Mouse (Mus musculus) MEL (cell line): ENCODE data around the gene Acadm. TPM values are rescaled to one million over a fixed set of nuclear protein-coding genes. Genes with fewer than 3 reads are reported as not detected.

ENCODE experiments used
- DNase-seq: peaks from one replicate; pipeline ENCODE4 v3.0.0; 2011; ENCODE audit warnings: low read depth, low spot score
- H3K27ac ChIP-seq: 2 replicates; pipeline ENCODE4 v1.5.1; 2012; ENCODE audit warnings: low read depth, mild to moderate bottlenecking, control low read depth, low read length, moderate library complexity; ENCODE audit not compliant: control insufficient read depth
- H3K27me3 ChIP-seq, 2 experiments: fragments of 150-350 bp in 1 of 2; sonication (generic) in 1 of 2; 2 replicates each; pipeline ENCODE4 v1.6.1; 2012; ENCODE audit warnings: low read length in 2 of 2, mild to moderate bottlenecking in 2 of 2, improper control_type of control experiment in 1 of 2, moderate library complexity in 1 of 2; ENCODE audit not compliant: insufficient read depth in 2 of 2, control insufficient read depth in 1 of 2
- H3K36me3 ChIP-seq, 2 experiments: 2 replicates each; pipeline ENCODE4 v1.6.1; 2012 to 2014; ENCODE audit warnings: low read length in 2 of 2, improper control_type of control experiment in 1 of 2, inconsistent platforms in 1 of 2, mild to moderate bottlenecking in 1 of 2; ENCODE audit not compliant: insufficient read depth in 2 of 2, control insufficient read depth in 1 of 2
- H3K4me1 ChIP-seq, 2 experiments: fragments of 150-350 bp in 1 of 2; sonication (generic) in 1 of 2; 2 replicates each; pipeline ENCODE4 v1.6.1; 2012; ENCODE audit warnings: low read length in 2 of 2, improper control_type of control experiment in 1 of 2, mild to moderate bottlenecking in 1 of 2; ENCODE audit not compliant: insufficient read depth in 2 of 2, control insufficient read depth in 1 of 2
- H3K4me3 ChIP-seq, 2 experiments: fragments of 150-350 bp in 1 of 2; sonication (generic) in 1 of 2; 2 replicates each; pipeline ENCODE4 v1.5.1; 2012; ENCODE audit warnings: low read depth in 2 of 2, low read length in 2 of 2, mild to moderate bottlenecking in 2 of 2, moderate library complexity in 2 of 2, control low read depth in 1 of 2, improper control_type of control experiment in 1 of 2; ENCODE audit not compliant: control insufficient read depth in 1 of 2, insufficient read depth in 1 of 2
- H3K79me2 ChIP-seq: 2 replicates; pipeline ENCODE4 v1.6.1; 2012; ENCODE audit warnings: mild to moderate bottlenecking, low read length, moderate library complexity; ENCODE audit not compliant: control insufficient read depth, poor library complexity, insufficient read depth
- H3K9ac ChIP-seq: 2 replicates; pipeline ENCODE4 v1.6.1; 2012; ENCODE audit warnings: low read depth, mild to moderate bottlenecking, control low read depth, low read length, moderate library complexity; ENCODE audit not compliant: control insufficient read depth, poor library complexity, severe bottlenecking
- H3K9me3 ChIP-seq: fragments of 150-350 bp; sonication (generic); replicated peaks from 2 replicates; pipeline ENCODE4 v1.6.1; 2012; ENCODE audit warnings: mild to moderate bottlenecking, low read length, improper control_type of control experiment, moderate library complexity; ENCODE audit not compliant: insufficient read depth
- BHLHE40 ChIP-seq: IDR thresholded peaks from 2 replicates; pipeline ENCODE4 v1.6.1; 2012; ENCODE audit warnings: low read depth, mild to moderate bottlenecking, inconsistent platforms, low read length, improper control_type of control experiment, borderline replicate concordance
- CHD1 ChIP-seq: IDR thresholded peaks from 2 replicates; pipeline ENCODE4 v1.6.1; 2012; ENCODE audit warnings: low read depth, mild to moderate bottlenecking, inconsistent platforms, low read length, improper control_type of control experiment
- CHD2 ChIP-seq: IDR thresholded peaks from 2 replicates; pipeline ENCODE4 v1.6.1; 2011; ENCODE audit warnings: low read length, improper control_type of control experiment
- GABPA ChIP-seq: IDR thresholded peaks from 2 replicates; pipeline ENCODE4 v1.6.1; 2012; ENCODE audit warnings: low read depth, mild to moderate bottlenecking, inconsistent platforms, low read length, improper control_type of control experiment, moderate library complexity
- HCFC1 ChIP-seq: IDR thresholded peaks from 2 replicates; pipeline ENCODE4 v1.6.1; 2012; ENCODE audit warnings: low read depth, mild to moderate bottlenecking, inconsistent platforms, low read length, improper control_type of control experiment, moderate library complexity
- JUND ChIP-seq: IDR thresholded peaks from 2 replicates; pipeline ENCODE4 v1.6.1; 2011; ENCODE audit warnings: low read depth, mild to moderate bottlenecking, improper control_type of control experiment, low read length
- KAT2A ChIP-seq: conservative IDR thresholded peaks from 2 replicates; pipeline ENCODE4 v1.6.1; 2012; ENCODE audit warnings: low read depth, low read length, improper control_type of control experiment, inconsistent platforms
- MAFK ChIP-seq: IDR thresholded peaks from 2 replicates; pipeline ENCODE4 v1.6.1; 2011; ENCODE audit warnings: low read depth, mild to moderate bottlenecking, low read length, improper control_type of control experiment, borderline replicate concordance
- MEF2A ChIP-seq: IDR thresholded peaks from 2 replicates; pipeline ENCODE4 v1.6.1; 2014; ENCODE audit warnings: low read depth, mild to moderate bottlenecking, inconsistent platforms, low read length, improper control_type of control experiment; ENCODE audit not compliant: poor library complexity, insufficient replicate concordance, severe bottlenecking; ENCODE audit errors: extremely low read depth
- MYB ChIP-seq: IDR thresholded peaks from 2 replicates; pipeline ENCODE4 v1.6.1; 2011; ENCODE audit warnings: mild to moderate bottlenecking, low read depth, low read length, improper control_type of control experiment
- NRF1 ChIP-seq: IDR thresholded peaks from 2 replicates; pipeline ENCODE4 v1.6.1; 2014; ENCODE audit warnings: low read depth, mild to moderate bottlenecking, inconsistent platforms, low read length, improper control_type of control experiment, moderate library complexity; ENCODE audit not compliant: poor library complexity, insufficient read depth, severe bottlenecking
- POLR2AphosphoS2 ChIP-seq: IDR thresholded peaks from 2 replicates; pipeline ENCODE4 v1.6.1; 2011; ENCODE audit warnings: low read length, improper control_type of control experiment
- POLR2AphosphoS5 ChIP-seq: IDR thresholded peaks from 2 replicates; pipeline ENCODE4 v1.6.1; 2012; ENCODE audit warnings: low read depth, borderline replicate concordance, mild to moderate bottlenecking, inconsistent platforms, low read length, moderate library complexity, mixed read lengths
- RAD21 ChIP-seq: IDR thresholded peaks from 2 replicates; pipeline ENCODE4 v1.6.1; 2011; ENCODE audit warnings: mild to moderate bottlenecking, low read depth, low read length, improper control_type of control experiment
- RCOR1 ChIP-seq: IDR thresholded peaks from 2 replicates; pipeline ENCODE4 v1.6.1; 2012; ENCODE audit warnings: low read depth, mild to moderate bottlenecking, inconsistent platforms, low read length, improper control_type of control experiment
- SIN3A ChIP-seq: IDR thresholded peaks from 2 replicates; pipeline ENCODE4 v1.6.1; 2012; ENCODE audit warnings: low read length, improper control_type of control experiment, inconsistent platforms
- SMC3 ChIP-seq: IDR thresholded peaks from 2 replicates; pipeline ENCODE4 v1.6.1; 2011; ENCODE audit warnings: low read depth, low read length, improper control_type of control experiment
- TAL1 ChIP-seq: IDR thresholded peaks from 2 replicates; pipeline ENCODE4 v1.6.1; 2012; ENCODE audit warnings: mild to moderate bottlenecking, inconsistent platforms, low read length, moderate library complexity, mixed read lengths
- TBP ChIP-seq: IDR thresholded peaks from 2 replicates; pipeline ENCODE4 v1.8.0; 2011; ENCODE audit warnings: low read depth, low read length, improper control_type of control experiment
- TCF12 ChIP-seq: IDR thresholded peaks from 2 replicates; pipeline ENCODE4 v1.6.1; 2014; ENCODE audit warnings: low read depth, mild to moderate bottlenecking, inconsistent platforms, low read length, improper control_type of control experiment, moderate library complexity
- USF1 ChIP-seq: IDR thresholded peaks from 2 replicates; pipeline ENCODE4 v1.6.1; 2014; ENCODE audit warnings: low read depth, mild to moderate bottlenecking, inconsistent platforms, low read length, improper control_type of control experiment, moderate library complexity
- ZC3H11A ChIP-seq: IDR thresholded peaks from 2 replicates; pipeline ENCODE4 v1.6.1; 2012; ENCODE audit warnings: low read depth, mild to moderate bottlenecking, inconsistent platforms, low read length, improper control_type of control experiment
- ZKSCAN1 ChIP-seq: IDR thresholded peaks from 2 replicates; pipeline ENCODE4 v1.6.1; 2012; ENCODE audit warnings: low read depth, mild to moderate bottlenecking, inconsistent platforms, low read length, improper control_type of control experiment, moderate library complexity
- ZMIZ1 ChIP-seq: IDR thresholded peaks from 2 replicates; pipeline ENCODE4 v1.6.1; 2012; ENCODE audit warnings: low read depth, mild to moderate bottlenecking, inconsistent platforms, low read length, improper control_type of control experiment, moderate library complexity
- ZNF384 ChIP-seq: IDR thresholded peaks from 2 replicates; pipeline ENCODE4 v1.6.1; 2012; ENCODE audit warnings: low read depth, mild to moderate bottlenecking, inconsistent platforms, low read length, improper control_type of control experiment
- polyA plus RNA-seq, 2 experiments: library from polyadenylated mRNA; stranded (reverse) in 1 of 2; unstranded in 1 of 2; fragments of >175 nt in 1 of 2; fragments of >200 nt in 1 of 2; gene quantifications; 2 replicates each; pipeline versions ENCODE4 v1.2.1 to v1.2.4; 2012; ENCODE audit warnings: low replicate concordance in 2 of 2, low read depth in 1 of 2; ENCODE audit not compliant: insufficient read length in 2 of 2, insufficient read depth in 1 of 2, missing spikeins in 1 of 2
- total RNA-seq: library from RNA; depleted of rRNA; stranded (reverse); fragments of 300-350 nt; gene quantifications from 2 replicates; pipeline ENCODE4 v1.2.3, GENCODE M21; 2012

Acadm gene
- total and polyA plus RNA-seq, 3 experiments, result 36.7 to 44.3 TPM; not detected in 1

DNA sequence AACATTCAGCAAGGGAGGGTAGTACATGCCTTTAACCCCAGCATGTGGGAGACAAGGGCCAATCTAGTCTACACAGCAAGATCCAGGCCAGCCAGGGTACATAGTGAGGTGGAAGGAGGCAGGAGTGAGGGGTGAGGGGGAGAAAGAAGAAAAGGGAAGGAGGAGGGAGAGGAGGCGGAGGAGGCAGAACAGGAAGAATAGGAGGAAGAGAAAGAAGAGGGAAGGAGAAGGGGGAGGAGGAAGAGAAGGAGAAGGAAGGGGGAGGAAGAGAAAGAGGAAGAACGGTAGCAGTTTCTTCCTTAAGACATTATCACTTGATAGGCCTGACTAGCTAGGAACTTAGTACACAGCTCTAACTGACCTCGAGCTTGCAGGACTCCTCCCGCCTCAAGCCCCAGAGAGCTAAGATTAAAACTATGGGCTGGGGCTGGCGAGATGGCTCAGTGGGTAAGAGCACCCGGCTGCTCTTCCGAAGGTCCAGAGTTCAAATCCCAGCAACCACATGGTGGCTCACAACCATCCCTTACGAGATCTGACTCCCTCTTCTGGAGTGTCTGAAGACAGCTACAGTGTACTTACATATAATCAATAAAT lies 55.1 kb downstream of the Acadm start:
- Histone ChIP-seq H3K36me3 (peaks cover 0 to 18% of the 10 kb centered on the region in 2 experiments; a peak in 2 of 4 replicates), H3K4me1 (peaks cover 3 to 18% of the 10 kb centered on the region in 2 experiments), H3K4me3 (no peak overlapping the region), H3K79me2 (no peaks in the 10 kb centered on the region), H3K9me3 (no peaks in the 10 kb centered on the region), H3K27ac (no peak overlapping the region), H3K27me3 (no peaks in the 10 kb centered on the region), H3K9ac (no peak overlapping the region)
- DNase-seq, result peak; percentile 56
- no peak for TF ChIP-seq POLR2AphosphoS2
- TF ChIP-seq MAFK, result no peak
- no peak for TF ChIP-seq ZMIZ1
- TF ChIP-seq HCFC1, result no peak
- no peak for TF ChIP-seq USF1
- peak; percentile 94 for TF ChIP-seq TBP
- no peak for TF ChIP-seq CHD2

DNA sequence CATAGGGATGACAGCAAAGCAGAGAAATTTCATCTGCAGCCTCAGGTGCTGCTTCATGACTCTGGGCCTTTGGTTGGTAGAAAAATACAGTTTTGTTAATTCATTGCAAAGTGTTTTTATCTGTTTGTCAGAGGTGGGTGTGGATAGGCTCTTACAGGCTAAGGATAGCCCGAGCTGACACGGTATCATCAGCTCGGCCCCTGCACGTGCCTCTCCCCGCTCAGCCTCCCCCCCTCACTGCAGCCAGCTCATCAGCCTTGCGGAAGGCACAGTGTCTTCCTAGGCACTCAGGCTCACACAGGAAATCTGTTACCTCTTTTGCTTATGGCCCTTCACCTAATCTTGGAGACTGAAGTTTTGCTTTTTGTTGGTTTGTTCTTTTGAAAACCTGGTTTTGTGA lies 56.3 kb downstream of the Acadm start:
- Histone ChIP-seq H3K27ac (peak overlapping the region; percentile 11; the same call in 1 of the 2 replicates), H3K27me3 (no peaks in the 10 kb centered on the region), H3K36me3 (peaks cover 0 to 18% of the 10 kb centered on the region in 2 experiments; a peak in 2 of 4 replicates), H3K9me3 (no peaks in the 10 kb centered on the region), H3K4me1 (peaks cover 3 to 18% of the 10 kb centered on the region in 2 experiments), H3K9ac (no peak overlapping the region), H3K4me3 (no peak overlapping the region), H3K79me2 (no peaks in the 10 kb centered on the region)
- TF ChIP-seq POLR2AphosphoS2, result no peak
- no peak for TF ChIP-seq CHD1
- no peak for TF ChIP-seq TCF12
- TF ChIP-seq POLR2AphosphoS5, result no peak
- TF ChIP-seq GABPA, result no peak
- no peak for TF ChIP-seq TBP
- no peak for TF ChIP-seq ZMIZ1
- no peak for TF ChIP-seq NRF1
- peak; percentile 96 for TF ChIP-seq BHLHE40
- peak; percentile 43 for DNase-seq

DNA sequence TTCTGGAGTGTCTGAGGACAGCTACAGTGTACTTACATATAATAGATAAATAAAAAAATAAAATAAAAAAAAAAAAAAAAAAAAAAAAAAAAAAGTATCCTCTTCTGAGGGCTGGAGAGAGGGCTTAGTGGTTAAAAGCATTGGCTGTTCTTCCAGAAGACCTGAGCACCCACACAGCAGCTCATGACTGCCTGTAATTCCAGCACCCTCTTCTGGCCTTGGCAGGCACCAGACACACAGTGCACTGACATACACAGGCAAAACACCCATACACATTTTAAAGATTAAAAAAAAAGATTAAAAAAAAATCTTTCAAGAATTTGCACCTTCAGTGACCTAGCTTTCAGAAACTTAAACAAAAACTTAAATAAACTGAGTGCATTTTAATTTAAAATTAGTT lies 58.1 kb downstream of the Acadm start:
- no peaks in the 10 kb centered on the region for H3K27me3 ChIP-seq
- H3K79me2 ChIP-seq, result no peaks in the 10 kb centered on the region
- H3K36me3 ChIP-seq, result peaks cover 0 to 18% of the 10 kb centered on the region in 2 experiments; a peak in 2 of 4 replicates
- no peak overlapping the region for H3K4me3 ChIP-seq
- H3K9ac ChIP-seq, result no peak overlapping the region
- peak; percentile 59 for DNase-seq
- H3K27ac ChIP-seq, result no peak overlapping the region
- H3K4me1 ChIP-seq, result peaks cover 3 to 18% of the 10 kb centered on the region in 2 experiments
- no peaks in the 10 kb centered on the region for H3K9me3 ChIP-seq
- TF ChIP-seq MYB (no peak), ZKSCAN1 (no peak), RCOR1 (no peak), SIN3A (no peak), BHLHE40 (no peak), JUND (no peak), ZC3H11A (peak; percentile 66), KAT2A (no peak), CHD2 (no peak), ZNF384 (peak; percentile 55), SMC3 (peak; percentile 72), MEF2A (no peak), TAL1 (no peak), RAD21 (peak; percentile 85), GABPA (no peak)
